Mouse (Mus musculus): ENCODE measurements around the gene Plvap.
"Not testable (repeated sequence)": the region's sequence is repeated elsewhere in the genome, so short reads cannot be mapped to it uniquely, and the experiment has no call there.

The Plvap gene

GRCm38 (mm10) chr8:71525226-71526050 is 13.9 kb upstream of the Plvap start, which contains the start of gene Ccdc194:
Ccdc194 (minus strand) TSS chr8:71525711.
- DNase-seq = no peak

GRCm38 (mm10) chr8:71521634-71522033 is 10.1 kb upstream of the Plvap start:
- peak; percentile 91 for DNase-seq

GRCm38 (mm10) chr8:71519037-71519825 is 7.7 kb upstream of the Plvap start:
- not testable (repeated sequence) for DNase-seq

- no peak for DNase-seq
Measured at GRCm38 (mm10) chr8:71516786-71517185, 5.2 kb upstream of the Plvap start.

- no peak for DNase-seq
Measured at GRCm38 (mm10) chr8:71515043-71515442, 3.5 kb upstream of the Plvap start.

- no peak for DNase-seq
Measured at GRCm38 (mm10) chr8:71513018-71513754, 1.6 kb upstream of the Plvap start.

- DNase-seq = no peak
Measured at GRCm38 (mm10) chr8:71509316-71509715, 2.2 kb downstream of the Plvap start.

- peak; percentile 85 for DNase-seq
Measured at GRCm38 (mm10) chr8:71507589-71508104, 3.9 kb downstream of the Plvap start.

GRCm38 (mm10) chr8:71505979-71506378 is 5.6 kb downstream of the Plvap start:
- peak; percentile 75 for DNase-seq

GRCm38 (mm10) chr8:71505326-71505725 is 6.2 kb downstream of the Plvap start:
- DNase-seq = no peak

GRCm38 (mm10) chr8:71504349-71504748 is 7.2 kb downstream of the Plvap start:
- no peak for DNase-seq

- no peak for DNase-seq
Measured at GRCm38 (mm10) chr8:71498816-71499690, 12.5 kb downstream of the Plvap start.

- no peak for DNase-seq
Measured at GRCm38 (mm10) chr8:71497881-71498501, 13.6 kb downstream of the Plvap start.

GRCm38 (mm10) chr8:71497077-71497645 is 14.4 kb downstream of the Plvap start:
- peak; percentile 77 for DNase-seq

GRCm38 (mm10) chr8:71496481-71496880 is 15.1 kb downstream of the Plvap start:
- peak; percentile 78 for DNase-seq

- DNase-seq = no peak
Measured at GRCm38 (mm10) chr8:71495811-71496210, 15.7 kb downstream of the Plvap start.

- DNase-seq = peak; percentile 91
Measured at GRCm38 (mm10) chr8:71495039-71495438, 16.5 kb downstream of the Plvap start.

GRCm38 (mm10) chr8:71488454-71488853 is 23.1 kb downstream of the Plvap start:
- peak; percentile 96 for DNase-seq

- peak; percentile 72 for DNase-seq
Measured at GRCm38 (mm10) chr8:71487691-71488445, 23.7 kb downstream of the Plvap start, which contains the start of gene Gtpbp3. Gtpbp3 (plus strand) TSS chr8:71488103.

- DNase-seq = peak; percentile 57
Measured at GRCm38 (mm10) chr8:71486136-71486529, 25.4 kb downstream of the Plvap start.

Data from cerebellum, adult 9-10 months (tissue).